Mouse (Mus musculus) midbrain, embryonic 12.5 days (tissue): ENCODE data around the gene Snn. TPM values are rescaled to one million over a fixed set of nuclear protein-coding genes. Genes with fewer than 3 reads are reported as not detected.

ENCODE experiments used
- ATAC-seq: fragments of 200-750 bp; cut with Nextera tagmentation; 2 replicates; pipeline ENCODE4 v1.8.0; 2017; ENCODE audit warnings: low read depth, moderate TSS enrichment, moderate library complexity; ENCODE audit not compliant: low FRiP score
- H3K27ac ChIP-seq: fragments of 300-500 bp; sonication (generic); replicated peaks from 2 replicates; pipeline ENCODE4 v1.5.1; 2016; ENCODE audit warnings: mild to moderate bottlenecking
- H3K27me3 ChIP-seq: fragments of 300-500 bp; sonication (generic); 2 replicates; pipeline ENCODE4 v1.6.1; 2016; ENCODE audit warnings: mild to moderate bottlenecking
- H3K36me3 ChIP-seq: fragments of 300-500 bp; sonication (generic); 2 replicates; pipeline ENCODE4 v1.6.1; 2016
- H3K4me1 ChIP-seq: fragments of 300-500 bp; sonication (generic); 2 replicates; pipeline ENCODE4 v1.6.1; 2016
- H3K4me2 ChIP-seq: fragments of 300-500 bp; sonication (generic); replicated peaks from 2 replicates; pipeline ENCODE4 v1.6.1; 2016; ENCODE audit warnings: mild to moderate bottlenecking, moderate library complexity
- H3K4me3 ChIP-seq: fragments of 300-500 bp; sonication (generic); 2 replicates; pipeline ENCODE4 v1.5.1; 2016; ENCODE audit warnings: mild to moderate bottlenecking
- H3K9ac ChIP-seq: fragments of 300-500 bp; sonication (generic); replicated peaks from 2 replicates; pipeline ENCODE4 v1.6.1; 2016; ENCODE audit warnings: mild to moderate bottlenecking, moderate library complexity
- H3K9me3 ChIP-seq: fragments of 300-500 bp; sonication (generic); 2 replicates; pipeline ENCODE4 v1.6.1; 2016; ENCODE audit warnings: mild to moderate bottlenecking
- WGBS: fragments of 180-500 bp; shearing (Covaris S2); methylation state at CpG from one replicate; pipeline ENCODE4 v1.1.7; 2016; 5-methylcytosine and 5-hydroxymethylcytosine counted together
- polyA plus RNA-seq: library from polyadenylated mRNA; unstranded; fragments of >200 nt; fragmentation: Nextera tagmentation; extraction: Ambion mirVana; gene quantifications from 2 replicates; pipeline ENCODE4 v1.2.1, GENCODE M21; 2016

Gene Snn
- polyA plus RNA-seq, 1 experiment from 2014 or later: 113 TPM

DNA sequence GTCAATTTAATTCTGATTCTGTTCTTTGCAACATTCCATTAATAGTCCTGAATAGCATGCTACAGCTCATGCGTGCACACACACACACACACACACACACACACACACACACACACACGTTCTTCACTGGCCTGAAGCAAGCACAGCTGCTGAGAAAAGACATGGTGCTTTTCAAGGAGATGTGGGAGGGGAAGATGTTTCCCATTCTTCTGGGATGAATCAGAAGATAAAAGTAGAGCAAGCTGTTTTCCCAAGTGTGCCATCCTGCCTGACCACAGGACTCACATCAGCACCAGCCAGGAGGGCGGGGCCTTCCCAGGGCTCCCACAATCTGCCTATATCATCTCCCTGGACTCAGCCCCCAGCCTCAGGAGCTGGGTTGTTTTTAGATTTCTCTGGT is 35.9 kb upstream of the Snn start:
- WGBS: 82% methylated on average over 3 of the region's 3 CpGs
- no peak overlapping the region for H3K4me3 ChIP-seq
- H3K27ac ChIP-seq: no peak overlapping the region
- H3K36me3 ChIP-seq: no peaks in the 10 kb centered on the region
- no peaks in the 10 kb centered on the region for H3K9me3 ChIP-seq
- no peak overlapping the region for H3K4me2 ChIP-seq
- no peaks in the 10 kb centered on the region for H3K4me1 ChIP-seq
- no peak for ATAC-seq
- H3K27me3 ChIP-seq: no peaks in the 10 kb centered on the region
- H3K9ac ChIP-seq: no peak overlapping the region

DNA sequence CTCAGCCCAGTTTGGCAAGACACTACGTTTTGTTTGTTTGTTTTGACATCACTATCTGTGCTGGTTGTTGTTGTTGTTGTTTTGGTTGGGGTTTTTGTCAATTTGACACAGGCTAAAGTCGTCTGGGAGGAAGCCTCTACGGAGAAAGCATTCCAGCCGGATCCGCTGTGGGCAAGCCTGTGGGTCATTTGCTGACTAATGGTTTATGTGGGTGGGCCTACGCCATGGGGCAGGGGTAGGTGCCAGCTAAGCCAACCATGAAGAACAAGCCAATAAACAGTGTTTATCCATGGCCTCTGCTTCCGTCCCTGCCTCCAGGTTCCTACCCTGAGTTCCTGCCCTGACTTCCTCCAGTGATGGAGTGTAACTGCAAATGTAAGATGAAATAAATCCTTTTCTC is 32.5 kb upstream of the Snn start:
- ATAC-seq: no peak
- Histone ChIP-seq H3K4me1 (no peaks in the 10 kb centered on the region), H3K4me3 (no peak overlapping the region), H3K9me3 (no peaks in the 10 kb centered on the region), H3K27ac (no peak overlapping the region), H3K4me2 (no peak overlapping the region), H3K27me3 (no peaks in the 10 kb centered on the region), H3K36me3 (no peaks in the 10 kb centered on the region), H3K9ac (no peak overlapping the region)
- 88% methylated on average over 7 of the region's 7 CpGs for WGBS

DNA sequence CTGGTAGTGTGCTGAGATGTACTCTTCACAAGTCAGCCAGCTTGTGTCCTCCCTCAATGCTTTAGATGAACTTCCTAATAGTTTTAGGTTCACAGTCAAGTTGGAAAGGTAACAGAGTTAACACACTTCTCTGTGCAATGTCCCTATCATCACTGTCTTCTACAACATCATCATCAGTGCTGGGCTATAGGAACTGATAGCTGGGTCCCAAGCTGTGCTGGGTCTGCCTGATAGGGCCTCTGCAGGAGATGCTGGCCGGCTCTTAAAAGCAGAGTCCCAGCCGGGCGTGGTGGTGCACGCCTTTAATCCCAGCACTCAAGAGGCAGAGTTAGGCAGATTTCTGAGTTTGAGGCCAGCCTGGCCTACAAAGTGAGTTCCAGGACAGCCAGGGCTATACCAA is 29.9 kb upstream of the Snn start:
- Histone ChIP-seq H3K4me1 (no peaks in the 10 kb centered on the region), H3K36me3 (no peaks in the 10 kb centered on the region), H3K27me3 (no peaks in the 10 kb centered on the region), H3K9ac (no peak overlapping the region), H3K4me2 (no peak overlapping the region), H3K4me3 (no peak overlapping the region), H3K27ac (no peak overlapping the region), H3K9me3 (no peaks in the 10 kb centered on the region)
- ATAC-seq: no peak
- WGBS: 86% methylated on average over 4 of the region's 4 CpGs

DNA sequence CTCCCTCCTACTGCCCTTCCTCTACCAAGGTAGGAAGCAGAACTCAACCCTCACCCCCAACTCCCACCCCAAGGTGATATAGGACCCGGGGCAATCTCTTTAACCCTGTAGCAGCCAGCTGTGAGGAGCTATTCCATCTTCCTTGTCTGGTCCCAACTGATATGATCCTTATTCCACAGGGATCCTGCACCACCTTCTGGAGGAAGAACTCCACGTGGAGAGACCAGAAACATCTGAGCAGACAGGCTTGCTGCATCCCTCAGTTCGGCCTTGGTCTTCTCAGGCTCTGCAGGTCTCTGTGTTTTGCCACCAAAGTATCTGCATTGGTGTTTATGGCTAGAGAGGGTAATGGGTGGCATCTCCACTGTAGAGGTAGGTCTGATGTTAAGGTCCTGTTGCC is 29.4 kb upstream of the Snn start:
- Histone ChIP-seq H3K36me3 (no peaks in the 10 kb centered on the region), H3K9me3 (no peaks in the 10 kb centered on the region), H3K27ac (no peak overlapping the region), H3K4me2 (no peak overlapping the region), H3K4me1 (no peaks in the 10 kb centered on the region), H3K4me3 (no peak overlapping the region), H3K27me3 (no peaks in the 10 kb centered on the region), H3K9ac (no peak overlapping the region)
- no peak for ATAC-seq
- WGBS: 70% methylated on average over 3 of the region's 3 CpGs

DNA sequence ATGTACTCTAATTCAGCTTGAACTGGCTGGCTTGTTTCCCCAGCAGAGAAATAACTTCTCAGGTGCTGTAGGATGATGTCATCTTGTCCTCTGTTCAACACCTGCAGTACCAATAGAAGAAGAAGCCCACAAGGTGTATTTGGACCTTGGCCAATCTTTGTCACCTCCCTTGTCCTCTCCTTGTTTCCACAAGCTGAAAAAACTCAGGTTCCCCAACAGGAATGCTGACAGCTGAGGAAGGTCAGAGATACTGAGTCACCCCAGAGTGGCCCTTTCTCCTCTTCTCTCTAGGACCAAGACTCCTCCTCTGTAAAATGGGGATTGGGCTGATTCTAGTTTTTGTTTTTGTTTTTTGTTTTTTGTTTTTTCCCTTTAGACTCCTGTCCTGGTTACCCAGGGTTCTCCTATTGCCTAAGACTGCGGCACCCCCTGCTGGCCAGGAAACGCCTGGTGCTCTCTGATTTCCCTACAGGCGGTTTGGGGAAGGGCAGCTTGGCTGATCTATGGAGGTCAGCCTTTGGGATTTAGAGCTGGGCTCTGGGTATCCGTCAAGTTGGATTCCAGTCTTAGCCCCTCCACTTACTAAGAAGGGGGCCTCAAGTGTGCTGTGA is 26.4 kb upstream of the Snn start:
- Histone ChIP-seq H3K9ac (no peak overlapping the region), H3K4me3 (no peak overlapping the region), H3K4me2 (no peak overlapping the region), H3K36me3 (no peaks in the 10 kb centered on the region), H3K4me1 (no peaks in the 10 kb centered on the region), H3K27ac (no peak overlapping the region), H3K27me3 (no peaks in the 10 kb centered on the region), H3K9me3 (no peaks in the 10 kb centered on the region)
- 2% methylated on average over 4 of the region's 4 CpGs for WGBS
- peak; percentile 53; the same call in 1 of the 2 replicates for ATAC-seq

DNA sequence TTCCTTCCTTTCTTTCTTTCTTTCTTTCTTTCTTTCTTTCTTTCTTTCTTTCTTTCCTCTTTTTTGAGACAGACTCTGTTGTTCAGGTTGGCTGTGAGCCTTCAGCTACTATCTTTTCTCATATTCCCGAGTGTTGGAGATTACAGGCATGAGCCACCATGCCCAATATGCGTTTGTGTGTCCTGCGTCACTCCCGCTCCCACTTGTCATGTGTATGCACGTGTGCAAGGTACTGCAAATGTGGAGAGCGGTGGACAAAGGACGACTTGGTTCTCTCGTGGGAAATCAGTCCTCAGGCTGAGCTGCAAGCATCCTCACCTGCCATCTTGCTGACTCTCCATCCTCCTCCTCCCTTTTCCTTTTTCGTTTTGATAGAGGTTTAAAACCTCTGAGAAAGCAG is 25.5 kb upstream of the Snn start:
- Histone ChIP-seq H3K9ac (no peak overlapping the region), H3K4me1 (no peaks in the 10 kb centered on the region), H3K27me3 (no peaks in the 10 kb centered on the region), H3K4me2 (no peak overlapping the region), H3K9me3 (no peaks in the 10 kb centered on the region), H3K36me3 (no peaks in the 10 kb centered on the region), H3K4me3 (no peak overlapping the region), H3K27ac (no peak overlapping the region)
- no peak for ATAC-seq
- 87% methylated on average over 9 of the region's 9 CpGs for WGBS

DNA sequence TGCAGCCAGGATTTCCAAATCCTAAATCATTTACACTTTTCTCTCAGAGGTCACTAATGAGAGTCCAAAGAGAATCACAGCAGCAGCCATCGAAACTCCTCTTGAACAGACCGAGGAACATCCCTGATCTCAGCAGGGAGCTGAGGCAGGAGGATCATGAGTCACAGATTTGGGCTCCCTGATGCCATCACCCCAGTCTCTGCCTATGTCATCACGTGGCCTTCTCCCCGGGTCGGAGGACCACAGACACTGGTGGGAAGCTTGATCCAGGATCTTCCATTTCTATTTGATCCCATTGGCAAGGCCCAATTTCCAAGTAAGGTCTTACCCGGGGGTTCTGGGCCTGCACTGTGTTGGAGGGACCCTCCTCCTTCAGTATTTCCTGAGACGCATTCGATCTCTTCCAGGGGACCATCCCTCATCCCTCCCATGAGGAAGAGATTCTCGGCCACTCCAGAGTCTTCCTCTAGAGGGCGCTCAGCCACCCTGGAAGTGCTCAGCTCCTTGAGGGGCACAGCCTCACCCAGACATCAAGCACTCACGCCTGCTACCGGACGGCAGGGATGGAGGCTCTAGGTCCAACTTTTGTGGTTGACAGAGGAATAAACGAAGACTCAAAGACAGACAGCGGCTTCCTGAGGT is 24.8 kb upstream of the Snn start:
- Histone ChIP-seq H3K4me2 (no peak overlapping the region), H3K9ac (no peak overlapping the region), H3K4me3 (no peak overlapping the region), H3K27me3 (no peaks in the 10 kb centered on the region), H3K36me3 (no peaks in the 10 kb centered on the region), H3K4me1 (no peaks in the 10 kb centered on the region), H3K27ac (no peak overlapping the region), H3K9me3 (no peaks in the 10 kb centered on the region)
- 24% methylated on average over 15 of the region's 15 CpGs for WGBS
- ATAC-seq: peak; percentile 66

DNA sequence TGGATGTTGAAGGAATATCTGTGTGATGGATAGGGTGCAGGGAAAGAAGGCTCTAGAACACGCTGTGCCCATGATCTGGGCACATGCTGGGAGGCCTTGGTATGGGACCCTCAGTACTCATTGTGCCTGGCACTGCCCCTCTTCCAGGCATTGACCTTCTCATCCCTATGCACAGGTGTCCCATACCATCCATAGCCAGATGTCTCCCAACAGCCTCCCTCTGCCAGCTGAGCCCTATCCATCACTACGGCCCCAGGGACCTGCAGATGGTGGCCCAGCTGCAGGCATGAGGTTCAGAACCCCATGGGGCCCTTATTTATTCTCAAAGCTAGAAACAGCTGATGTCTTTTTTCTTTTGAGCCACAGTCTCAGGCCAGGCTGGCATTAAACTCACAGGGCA is 20.1 kb upstream of the Snn start:
- Histone ChIP-seq H3K4me3 (no peak overlapping the region), H3K4me1 (no peaks in the 10 kb centered on the region), H3K9ac (no peak overlapping the region), H3K4me2 (no peak overlapping the region), H3K9me3 (no peaks in the 10 kb centered on the region), H3K36me3 (no peaks in the 10 kb centered on the region), H3K27me3 (no peaks in the 10 kb centered on the region), H3K27ac (no peak overlapping the region)
- no peak for ATAC-seq
- 84% methylated on average over 2 of the region's 2 CpGs for WGBS

DNA sequence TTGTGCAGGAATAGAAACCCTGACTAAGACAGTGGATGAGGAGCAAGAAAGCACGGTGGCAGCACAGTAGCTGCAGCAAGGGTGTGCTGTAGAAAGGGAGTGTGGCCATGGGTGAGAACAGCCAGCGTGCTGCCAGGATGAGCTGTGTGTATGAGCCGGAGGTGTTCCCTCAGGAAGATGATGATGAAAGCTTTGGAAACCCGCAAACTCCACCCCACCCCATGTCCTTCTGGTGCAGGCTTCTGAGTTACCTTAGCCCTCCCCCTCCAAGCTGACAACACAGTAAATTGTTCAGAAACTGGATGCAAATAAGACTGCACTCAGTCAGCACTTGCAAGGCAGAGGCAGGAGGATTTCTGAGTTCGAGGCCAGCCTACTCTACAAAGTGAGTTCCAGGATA is 17.5 kb upstream of the Snn start:
- no peak overlapping the region for H3K4me3 ChIP-seq
- H3K4me2 ChIP-seq: no peak overlapping the region
- no peaks in the 10 kb centered on the region for H3K9me3 ChIP-seq
- no peaks in the 10 kb centered on the region for H3K27me3 ChIP-seq
- 91% methylated on average over 5 of the region's 5 CpGs for WGBS
- no peak overlapping the region for H3K27ac ChIP-seq
- H3K36me3 ChIP-seq: no peaks in the 10 kb centered on the region
- no peak for ATAC-seq
- no peaks in the 10 kb centered on the region for H3K4me1 ChIP-seq
- H3K9ac ChIP-seq: no peak overlapping the region

DNA sequence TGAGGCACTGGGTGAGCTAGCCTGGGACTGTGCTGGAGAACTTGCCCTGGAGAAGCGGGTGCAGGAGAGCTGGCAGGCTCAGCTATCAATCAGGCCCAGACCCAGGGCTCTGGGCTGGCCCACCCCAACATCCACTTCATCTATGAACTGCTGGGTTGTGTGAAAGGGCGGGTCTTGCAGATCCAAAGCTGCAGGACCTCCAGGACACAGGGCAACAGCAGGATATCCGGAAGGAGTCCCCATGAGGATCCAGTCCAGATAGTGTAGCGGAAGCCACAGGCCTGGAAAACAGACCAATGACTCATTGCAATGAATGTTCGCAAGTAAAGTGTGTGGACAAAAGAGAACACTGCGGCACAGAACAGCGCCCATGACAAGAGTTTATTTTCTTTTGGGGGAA is 14.3 kb upstream of the Snn start:
- Histone ChIP-seq H3K27ac (no peak overlapping the region), H3K4me2 (no peak overlapping the region), H3K9ac (no peak overlapping the region), H3K4me1 (no peaks in the 10 kb centered on the region), H3K27me3 (no peaks in the 10 kb centered on the region), H3K4me3 (no peak overlapping the region), H3K9me3 (no peaks in the 10 kb centered on the region), H3K36me3 (no peaks in the 10 kb centered on the region)
- no peak for ATAC-seq
- WGBS: 90% methylated on average over 7 of the region's 7 CpGs

DNA sequence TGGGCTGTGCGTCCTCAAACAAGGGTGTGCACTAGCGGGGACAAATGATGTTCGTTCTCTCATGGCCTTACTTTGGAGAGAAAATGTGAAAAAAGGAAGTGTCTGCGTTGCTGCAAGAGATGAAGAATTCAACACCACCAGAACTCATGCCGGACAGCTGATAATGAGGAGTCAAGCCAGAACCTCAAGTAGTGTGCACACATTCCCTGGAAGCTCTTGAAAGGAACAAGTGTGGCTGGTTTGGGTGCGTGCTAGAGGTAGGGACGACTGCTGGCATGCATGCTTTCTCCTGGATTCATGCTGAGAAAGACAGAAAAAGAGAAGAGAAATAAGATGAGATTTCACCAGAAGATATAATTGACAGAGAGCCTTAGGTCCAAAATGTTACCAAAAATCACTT is 13.6 kb upstream of the Snn start:
- Histone ChIP-seq H3K27ac (no peak overlapping the region), H3K27me3 (no peaks in the 10 kb centered on the region), H3K36me3 (no peaks in the 10 kb centered on the region), H3K4me2 (no peak overlapping the region), H3K4me3 (no peak overlapping the region), H3K9ac (no peak overlapping the region), H3K4me1 (no peaks in the 10 kb centered on the region), H3K9me3 (no peaks in the 10 kb centered on the region)
- no peak for ATAC-seq
- WGBS: 87% methylated on average over 7 of the region's 7 CpGs

DNA sequence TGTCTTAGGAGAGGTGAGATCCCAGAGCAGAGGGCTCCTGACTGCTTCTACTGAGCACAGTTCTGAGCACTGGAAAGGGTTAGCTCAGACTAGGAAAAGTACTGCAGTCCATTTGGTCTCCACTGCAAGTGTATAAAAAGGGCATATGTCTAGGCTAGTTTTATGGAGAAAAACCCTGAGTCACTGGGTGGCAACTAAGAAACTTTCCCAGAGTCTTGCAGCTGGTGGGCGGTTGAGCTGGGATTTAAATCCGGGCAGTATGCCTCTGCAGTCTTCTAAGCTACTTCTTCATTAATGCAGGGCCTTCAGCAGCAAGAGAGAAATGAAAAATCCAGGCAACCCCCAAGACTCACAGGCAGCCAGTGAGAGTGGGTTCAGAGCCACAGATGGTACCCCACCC is 10.5 kb upstream of the Snn start:
- ATAC-seq: no peak
- no peak overlapping the region for H3K9ac ChIP-seq
- no peaks in the 10 kb centered on the region for H3K36me3 ChIP-seq
- WGBS: 74% methylated on average over 2 of the region's 2 CpGs
- H3K27ac ChIP-seq: no peak overlapping the region
- no peak overlapping the region for H3K4me2 ChIP-seq
- H3K27me3 ChIP-seq: no peaks in the 10 kb centered on the region
- H3K9me3 ChIP-seq: no peaks in the 10 kb centered on the region
- no peak overlapping the region for H3K4me3 ChIP-seq
- no peaks in the 10 kb centered on the region for H3K4me1 ChIP-seq

DNA sequence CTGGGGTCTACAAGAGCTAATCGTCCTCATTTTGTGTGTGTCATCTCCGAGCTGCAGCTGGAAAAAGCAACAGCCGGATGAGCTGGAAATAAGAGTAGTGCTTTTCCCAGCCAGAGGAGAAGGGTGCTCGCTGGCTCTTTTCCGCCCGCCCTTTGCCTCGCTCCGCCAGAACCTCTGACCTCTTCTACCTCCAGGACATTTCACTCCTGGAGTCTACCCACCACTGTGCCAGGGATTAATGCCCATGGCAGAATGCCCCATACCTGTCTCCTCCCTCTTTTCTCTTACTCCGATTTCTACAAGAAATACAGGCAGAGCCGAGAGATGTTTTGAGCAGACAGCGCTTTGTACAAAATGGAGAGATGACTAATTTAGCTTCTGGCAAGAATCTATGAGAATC is 9.6 kb upstream of the Snn start:
- ATAC-seq: no peak
- Histone ChIP-seq H3K9me3 (no peaks in the 10 kb centered on the region), H3K9ac (no peak overlapping the region), H3K4me1 (no peaks in the 10 kb centered on the region), H3K4me3 (no peak overlapping the region), H3K27ac (no peak overlapping the region), H3K4me2 (no peak overlapping the region), H3K36me3 (no peaks in the 10 kb centered on the region), H3K27me3 (no peaks in the 10 kb centered on the region)
- WGBS: 91% methylated on average over 11 of the region's 11 CpGs
